Mouse (Mus musculus): ENCODE data around the gene 4933415F23Rik.
A peak's percentile ranks its signal among the peaks of the same experiment; 100 is the strongest.

DNA sequence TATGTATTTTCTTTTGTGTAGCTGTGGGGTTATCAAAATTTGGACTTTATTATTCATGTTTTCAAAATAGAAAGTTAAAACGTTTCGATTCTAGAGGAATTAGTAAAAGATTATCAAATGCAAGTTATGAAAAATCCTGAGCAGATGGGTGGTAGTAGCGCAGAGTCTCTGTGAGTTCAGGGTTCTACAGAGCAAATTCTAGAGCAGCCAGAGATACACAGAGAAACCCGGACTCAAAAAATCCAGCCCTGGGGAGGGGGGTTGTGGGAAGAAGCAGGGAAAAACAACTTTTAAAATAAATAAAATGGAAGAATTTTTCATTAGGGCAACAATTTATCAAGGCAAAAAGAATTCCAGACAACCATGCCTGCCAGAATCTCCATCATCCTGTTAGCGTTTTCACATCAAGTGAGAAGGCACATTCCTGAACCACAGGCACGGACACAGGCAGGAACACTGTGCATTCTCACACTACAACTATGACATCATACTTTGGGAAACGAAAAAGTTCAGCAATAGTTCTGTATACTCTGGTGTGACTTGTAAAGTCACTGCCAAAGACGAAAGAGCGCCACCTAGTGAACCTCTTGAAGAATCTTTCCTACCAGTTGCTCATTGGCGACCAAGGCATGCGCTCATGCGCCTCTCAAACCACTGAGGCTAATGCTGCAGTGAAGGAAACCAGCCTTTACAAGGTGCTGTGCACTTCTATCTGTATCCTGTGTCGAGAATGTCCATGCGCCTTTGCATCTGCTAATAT lies 40.3 kb downstream of the 4933415F23Rik start:
- peak; percentile 70 for TF ChIP-seq CTCF (IDR thresholded peaks at IDR 0.05; ENCODE audit: low read depth)
- TF ChIP-seq EP300 (IDR thresholded peaks at IDR 0.05; ENCODE audit: low read depth): no peak
